23 mouse cellular contexts compared by ENCODE assay signal in the genomic region with DNA sequence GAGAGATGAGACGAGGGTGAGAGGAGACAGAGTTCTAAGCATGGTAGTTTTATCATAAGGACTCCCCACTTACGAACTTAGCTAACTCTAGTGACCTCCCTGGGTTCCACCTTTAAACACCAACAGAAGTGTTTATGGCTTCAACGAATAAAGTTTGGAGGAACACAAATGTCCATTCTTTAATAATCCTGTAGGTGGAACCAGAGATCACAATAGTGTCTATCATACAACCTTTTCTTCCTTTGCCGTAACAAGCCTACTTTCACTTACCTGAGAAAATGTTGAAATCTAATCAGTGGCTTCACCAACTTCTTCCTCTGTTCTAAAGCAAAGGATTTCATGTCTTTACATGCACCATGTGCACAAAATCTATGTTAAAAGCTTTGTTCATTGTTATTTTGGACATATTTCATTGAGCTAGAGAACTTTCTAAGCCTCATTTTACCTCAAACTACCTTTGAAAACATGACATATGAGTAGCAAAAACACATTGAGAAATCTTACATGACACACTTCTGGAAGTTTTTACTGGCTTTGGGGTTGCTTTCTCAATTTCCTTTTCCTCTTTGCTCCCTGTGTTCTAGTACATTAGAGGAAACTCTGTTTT. TPM values are rescaled to one million over a fixed set of nuclear protein-coding genes. Genes with fewer than 3 reads are reported as not detected.
DNase-seq lines count a peak whose midpoint lies in the region; ATAC-seq and TF ChIP-seq lines count a peak whose summit lies in the region.
"Had no signal": no experiment of that assay in that cellular context is flagged by ENCODE, and none has a peak within 500 bp of the region (broad histone marks: within the 10 kb centered on the region; RNA-seq: fewer than 3 reads in every experiment).

Clec4d (plus strand) TSS at position 557 of the 607 bp plus-strand sequence.

- no peak within 1 kb of the TSS for H3K4me2 ChIP-seq in kidney, embryonic 16.5 days (replicated peaks; ENCODE audit: low read depth, low read length)
- H3K4me2 ChIP-seq in CH12.LX (ENCODE audit: insufficient read depth, low read depth, poor library complexity, severe bottlenecking): peak within 1 kb of the TSS; percentile 44; the same call in 1 of the 2 replicates
- H3K4me2 ChIP-seq: embryonic facial prominence, embryonic 13.5 days; heart, embryonic 15.5 days; hindbrain, embryonic 15.5 days; liver, embryonic 11.5 days; midbrain, embryonic 13.5 days had no signal

- no peaks in the 10 kb centered on the region for H3K9me3 ChIP-seq in kidney, embryonic 16.5 days (ENCODE audit: low read length)
- no peaks in the 10 kb centered on the region for H3K9me3 ChIP-seq in CH12.LX (replicated peaks; ENCODE audit: low read length)
- H3K9me3 ChIP-seq in megakaryocyte, embryonic 14.5 days: no peaks in the 10 kb centered on the region
- H3K9me3 ChIP-seq: embryonic facial prominence, embryonic 13.5 days; heart, embryonic 15.5 days; hindbrain, embryonic 15.5 days had no signal

- no peak for TF ChIP-seq POLR2A in CH12.LX (IDR thresholded peaks at IDR 0.05; ENCODE audit: low read depth, low read length)

- no peak within 1 kb of the TSS for H3K9ac ChIP-seq in kidney, embryonic 16.5 days (replicated peaks; ENCODE audit: low read length)
- H3K9ac ChIP-seq in CH12.LX (ENCODE audit: insufficient read depth, low read depth): no peak within 1 kb of the TSS
- H3K9ac ChIP-seq: embryonic facial prominence, embryonic 13.5 days; heart, embryonic 15.5 days; hindbrain, embryonic 15.5 days; midbrain, embryonic 13.5 days had no signal

- no peaks in the 10 kb centered on the region for H3K36me3 ChIP-seq in kidney, embryonic 16.5 days (ENCODE audit: insufficient read depth, low read length)
- no peaks in the 10 kb centered on the region for H3K36me3 ChIP-seq in CH12.LX (replicated peaks in 1 of 2; ENCODE audit: control insufficient read depth in 1 of 2, insufficient read depth in 1 of 2, low read length in 1 of 2)
- H3K36me3 ChIP-seq in megakaryocyte, embryonic 14.5 days (replicated peaks; ENCODE audit: low read length): peaks cover 2% of the 10 kb centered on the region
- H3K36me3 ChIP-seq: embryonic facial prominence, embryonic 13.5 days; heart, embryonic 15.5 days; hindbrain, embryonic 15.5 days; midbrain, embryonic 13.5 days had no signal

- ATAC-seq in kidney, embryonic 16.5 days (ENCODE audit: low FRiP score, low TSS enrichment): no peak
- no peak for ATAC-seq in CD4-positive, CD25-positive, alpha-beta regulatory T cell, adult 4 months
- ATAC-seq: activated CD4-positive, CD25-positive, alpha-beta regulatory T cell, adult 4 months; midbrain, embryonic 13.5 days had no signal

- peak; percentile 5 for DNase-seq in kidney, adult 9 months
- no peak for DNase-seq in CH12.LX (ENCODE audit: extremely low read depth)
- peak; percentile 41 for DNase-seq in c-Kit-positive CD71-negative TER-119-negative erythroid progenitor cells, embryonic 14.5 days (ENCODE audit: low read depth)
- no peak for DNase-seq in left cerebral cortex, adult 9 months (ENCODE audit: low spot score in 2 of 2)
- no peak for DNase-seq in urinary bladder, postnatal 25 days (ENCODE audit: low spot score)
- DNase-seq: adrenal gland, postnatal 25 days; cerebellum, adult 11 months; layer of hippocampus, adult 9-11 months; lung, postnatal 14 days; right cerebral cortex, postnatal 14 days had no signal

- TF ChIP-seq RAD21 in CH12.LX (IDR thresholded peaks at IDR 0.05; ENCODE audit: low read depth, low read length): peak; percentile 68

- no peaks in the 10 kb centered on the region for H3K79me2 ChIP-seq in CH12.LX (replicated peaks; ENCODE audit: control insufficient read depth, extremely low read depth, insufficient read depth, poor library complexity, severe bottlenecking)

- peak in 1 of 2 experiments; percentile 59; a peak in 2 of 4 replicates for TF ChIP-seq CTCF in CH12.LX (conservative IDR thresholded peaks at IDR 0.05 in 1 of 2, IDR thresholded peaks at IDR 0.05 in 1 of 2; ENCODE audit: low read depth in 2 of 2, low read length in 2 of 2)

- H3K27me3 ChIP-seq in kidney, embryonic 16.5 days (ENCODE audit: insufficient read depth, low read length): no peaks in the 10 kb centered on the region
- H3K27me3 ChIP-seq in CH12.LX (replicated peaks): no peaks in the 10 kb centered on the region
- H3K27me3 ChIP-seq in megakaryocyte, embryonic 14.5 days (replicated peaks): no peaks in the 10 kb centered on the region
- H3K27me3 ChIP-seq: embryonic facial prominence, embryonic 13.5 days; heart, embryonic 15.5 days; hindbrain, embryonic 15.5 days; midbrain, embryonic 13.5 days had no signal

- H3K4me3 ChIP-seq in kidney, embryonic 16.5 days (ENCODE audit: low read length): no peak within 1 kb of the TSS
- H3K4me3 ChIP-seq in CH12.LX (replicated peaks in 1 of 3; ENCODE audit: low read depth in 2 of 3, low read length in 2 of 3, poor library complexity in 1 of 3): no peak within 1 kb of the TSS
- peak within 1 kb of the TSS; percentile 69 for H3K4me3 ChIP-seq in megakaryocyte, embryonic 14.5 days (replicated peaks)
- H3K4me3 ChIP-seq: embryonic facial prominence, embryonic 13.5 days; heart, embryonic 15.5 days; hindbrain, embryonic 15.5 days; midbrain, embryonic 13.5 days had no signal

- TF ChIP-seq EP300 in CH12.LX (IDR thresholded peaks at IDR 0.05; ENCODE audit: low read length): no peak

- no peak within 1 kb of the TSS for H3K27ac ChIP-seq in kidney, embryonic 16.5 days (ENCODE audit: low read length)
- no peak within 1 kb of the TSS for H3K27ac ChIP-seq in CH12.LX (ENCODE audit: insufficient read depth, low read depth)
- H3K27ac ChIP-seq: embryonic facial prominence, embryonic 13.5 days; heart, embryonic 15.5 days; hindbrain, embryonic 15.5 days; midbrain, embryonic 13.5 days had no signal

- dilution Hi-C loops in CH12.LX (cut with MboI; ENCODE audit: extremely low pct_ligation_motif_present, extremely low pct_unique_long_range_greater_than_20kb, low sequenced_read_pairs): no loop called here

- no peaks in the 10 kb centered on the region for H3K4me1 ChIP-seq in kidney, embryonic 16.5 days (ENCODE audit: insufficient read depth, low read length)
- H3K4me1 ChIP-seq in CH12.LX (ENCODE audit: control insufficient read depth in 1 of 2, insufficient read depth in 2 of 2): peaks cover 3 to 8% of the 10 kb centered on the region in 2 experiments
- H3K4me1 ChIP-seq in megakaryocyte, embryonic 14.5 days: peaks cover 62% of the 10 kb centered on the region
- H3K4me1 ChIP-seq: embryonic facial prominence, embryonic 13.5 days; heart, embryonic 15.5 days; hindbrain, embryonic 15.5 days; midbrain, embryonic 13.5 days had no signal

- in situ Hi-C loops in CH12.LX (cut with MboI; ENCODE audit: low pct_ligation_motif_present, low pct_unique_long_range_greater_than_20kb, low sequenced_read_pairs): no loop called here

- 67% methylated on average over 4 of the region's 4 CpGs for WGBS in kidney, embryonic 16.5 days

TF ChIP-seq in CH12.LX, 34 proteins besides CTCF, POLR2A, EP300 and RAD21:
- TF ChIP-seq KAT2A (IDR thresholded peaks at IDR 0.05; ENCODE audit: insufficient replicate concordance, low read length) (no peak), SMC3 (IDR thresholded peaks at IDR 0.05; ENCODE audit: low read depth, low read length) (peak; percentile 27; the same call in 1 of the 2 replicates)

RNA-seq across cellular contexts. Expression of gene Clec4d, which starts in this region (rescaled TPM):
- polyA plus RNA-seq in kidney, embryonic 16.5 days (2015; fragmentation: Nextera tagmentation; extraction: Ambion mirVana): 0.13 TPM in 1 of 2 replicates, not detected in the other
- total RNA-seq in CH12.LX (2012; rRNA removed): not detected in 2 replicates
- total RNA-seq in CH12.LX (2014; rRNA removed): not detected in 2 replicates
- polyA plus RNA-seq in CH12.LX (2012; ENCODE audit: insufficient read length, low read depth): not detected in 2 replicates
- 4.7 TPM in 1 of 2 replicates, not detected in the other for polyA plus RNA-seq in megakaryocyte, embryonic 14.5 days (2012; ENCODE audit: insufficient read depth, low replicate concordance)
- polyA plus RNA-seq in CD4-positive, CD25-positive, alpha-beta regulatory T cell, adult 4 months (2017; shearing (Covaris generic)): not detected
- total RNA-seq: left cerebral cortex, postnatal 36 days had no signal
- polyA plus RNA-seq: activated CD4-positive, CD25-positive, alpha-beta regulatory T cell, adult 4 months; embryonic facial prominence, embryonic 13.5 days; forebrain, embryonic 11.5 days; hindbrain, embryonic 15.5 days; kidney, embryonic 14.5 days; midbrain, embryonic 13.5 days; neural tube, embryonic 11.5 days had no signal

Comparison
In these comparisons a context has a peak if more than half of its experiments do, and no peak if none do; other contexts are left out.
1. DNase-seq: peak in kidney, adult 9 months (single experiment) and c-Kit-positive CD71-negative TER-119-negative erythroid progenitor cells, embryonic 14.5 days (single experiment); none in CH12.LX (single experiment), left cerebral cortex, adult 9 months (0 of 2) and urinary bladder, postnatal 25 days (single experiment).